Mouse (Mus musculus): ENCODE measurements at regions not wholly inside any gene's neighbourhood (a gene's known extent, or its start where the extent isn't known, plus 50 kb on each side); places are given as distances from the start of the nearest gene placed in this dataset.
A peak's percentile ranks its signal among the peaks of the same experiment; 100 is the strongest.

DNA sequence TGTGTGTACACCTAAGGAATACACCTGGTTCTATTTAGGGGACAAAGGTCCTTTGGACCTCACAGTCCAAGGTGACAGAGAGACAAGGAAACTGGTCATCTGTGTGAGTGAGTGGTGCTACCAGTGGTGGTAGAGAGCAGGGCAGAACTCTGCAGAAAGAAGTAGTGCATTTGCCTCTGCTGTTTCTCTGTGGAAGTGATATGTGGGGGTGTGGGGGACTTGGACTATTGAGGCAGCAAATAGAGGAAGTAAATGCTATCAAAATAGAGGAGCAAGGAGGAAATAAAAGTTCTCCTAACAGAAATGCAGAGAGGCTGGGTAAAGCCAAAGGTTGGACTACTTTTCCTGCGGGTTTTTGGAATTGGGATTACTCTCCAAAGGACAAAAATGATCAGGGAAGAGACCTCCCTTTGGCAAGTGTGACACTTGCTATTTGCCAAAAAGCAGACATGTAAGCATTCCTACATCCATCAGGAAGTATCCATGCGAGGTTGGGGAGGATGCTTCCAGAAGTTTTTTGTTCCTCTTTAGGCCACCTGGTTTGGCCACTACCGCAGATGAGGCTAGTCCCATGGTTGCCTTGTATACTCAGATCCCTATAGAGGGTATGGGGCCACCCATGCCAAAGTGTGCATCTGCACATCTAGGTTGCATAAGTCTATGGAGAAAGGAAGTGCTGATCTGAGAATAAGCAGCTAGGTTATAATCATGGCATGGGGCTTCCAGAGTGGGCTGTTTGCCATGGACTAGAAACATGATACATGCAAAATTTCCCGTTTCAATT is 285.0 kb upstream of the Klf4 start:
- Histone ChIP-seq H3K27me3 (ENCODE audit: control insufficient read depth, insufficient read depth, insufficient read length) (no peaks in the 10 kb centered on the region), H3K36me3 (ENCODE audit: control insufficient read depth, insufficient read depth) (no peaks in the 10 kb centered on the region), H3K4me3 (no peak overlapping the region), H3K4me2 (ENCODE audit: low read depth) (no peak overlapping the region), H3ac (ENCODE audit: control insufficient read depth, insufficient read length) (no peak overlapping the region), H3K79me2 (ENCODE audit: control insufficient read depth, insufficient read depth) (no peaks in the 10 kb centered on the region)
- TF ChIP-seq TCF12 (IDR thresholded peaks at IDR 0.05; ENCODE audit: insufficient read depth, poor library complexity, severe bottlenecking) (no peak), MYOG (IDR thresholded peaks at IDR 0.05; ENCODE audit: control insufficient read depth in 1 of 3, insufficient read depth in 1 of 3, insufficient read length in 2 of 3, low read depth in 2 of 3) (no peak), POLR2AphosphoS2 (IDR thresholded peaks at IDR 0.05; ENCODE audit: insufficient read length, low read depth) (no peak), TCF3 (IDR thresholded peaks at IDR 0.05; ENCODE audit: insufficient read length, low read depth) (no peak), USF1 (IDR thresholded peaks at IDR 0.05; ENCODE audit: low read depth) (no peak), CEBPB (IDR thresholded peaks at IDR 0.05; ENCODE audit: insufficient read depth, poor library complexity, severe bottlenecking) (no peak), MAX (IDR thresholded peaks at IDR 0.05; ENCODE audit: low read depth) (no peak), MYOD1 (IDR thresholded peaks at IDR 0.05; ENCODE audit: control insufficient read depth in 1 of 3, insufficient read length in 2 of 3, low read depth in 2 of 3) (no peak), SRF (IDR thresholded peaks at IDR 0.05; ENCODE audit: control insufficient read depth, insufficient read length, low read depth) (no peak), E2F4 (IDR thresholded peaks at IDR 0.05; ENCODE audit: insufficient read depth) (no peak), POLR2A (IDR thresholded peaks at IDR 0.05; ENCODE audit: insufficient read length, low read depth) (no peak), REST (IDR thresholded peaks at IDR 0.05; ENCODE audit: insufficient read depth, insufficient read length) (no peak)

DNA sequence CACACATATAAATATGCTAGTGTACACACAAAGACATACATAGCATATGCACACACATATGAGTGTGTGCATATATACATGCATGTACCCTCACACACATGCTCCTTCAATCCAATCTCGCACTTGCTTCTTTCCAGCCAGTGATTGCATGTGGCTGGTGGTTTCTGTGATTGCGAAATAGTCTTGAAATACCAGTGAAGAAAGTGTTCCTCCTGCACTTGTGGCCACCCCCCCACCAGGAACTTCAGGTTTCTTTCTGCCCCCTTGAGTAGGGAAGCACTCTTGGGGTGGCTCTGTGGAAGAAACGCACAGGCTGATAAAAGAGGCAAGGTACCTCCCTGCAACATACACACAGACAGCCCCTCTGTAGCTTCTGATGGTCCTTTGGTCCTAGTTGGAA is 283.6 kb upstream of the Klf4 start:
- Histone ChIP-seq H3K79me2 (ENCODE audit: control insufficient read depth, insufficient read depth) (no peaks in the 10 kb centered on the region), H3ac (ENCODE audit: control insufficient read depth, insufficient read length) (no peak overlapping the region), H3K4me2 (ENCODE audit: low read depth) (no peak overlapping the region), H3K36me3 (ENCODE audit: control insufficient read depth, insufficient read depth) (no peaks in the 10 kb centered on the region), H3K27me3 (ENCODE audit: control insufficient read depth, insufficient read depth, insufficient read length) (no peaks in the 10 kb centered on the region), H3K4me3 (no peak overlapping the region)
- TF ChIP-seq POLR2A (IDR thresholded peaks at IDR 0.05; ENCODE audit: insufficient read length, low read depth) (no peak), E2F4 (IDR thresholded peaks at IDR 0.05; ENCODE audit: insufficient read depth) (no peak), CEBPB (IDR thresholded peaks at IDR 0.05; ENCODE audit: insufficient read depth, poor library complexity, severe bottlenecking) (peak; percentile 90), TCF12 (IDR thresholded peaks at IDR 0.05; ENCODE audit: insufficient read depth, poor library complexity, severe bottlenecking) (no peak)

DNA sequence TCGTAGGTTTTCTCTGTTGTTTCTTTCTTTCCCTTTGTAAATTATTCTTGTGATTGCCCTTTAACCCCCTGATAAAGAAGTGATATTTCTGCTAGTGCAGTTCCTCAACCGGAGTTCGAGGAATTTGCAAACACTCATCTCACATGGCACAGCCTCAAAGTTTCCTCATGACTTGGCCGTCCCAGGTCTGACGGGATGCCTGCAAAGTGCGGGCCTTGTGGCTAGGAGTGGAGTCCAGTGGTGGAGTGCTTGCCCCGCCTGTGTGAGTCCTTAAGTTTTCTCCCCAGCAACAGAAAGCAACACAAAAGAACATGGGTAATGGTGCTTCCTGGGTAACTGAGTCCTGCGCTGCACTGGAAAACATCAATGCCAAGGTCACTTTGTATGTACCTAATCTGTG is 280.6 kb upstream of the Klf4 start:
- Histone ChIP-seq H3K27me3 (ENCODE audit: control insufficient read depth, insufficient read depth, insufficient read length) (no peaks in the 10 kb centered on the region), H3K79me2 (ENCODE audit: control insufficient read depth, insufficient read depth) (no peaks in the 10 kb centered on the region), H3K4me3 (no peak overlapping the region), H3ac (ENCODE audit: control insufficient read depth, insufficient read length) (no peak overlapping the region), H3K4me2 (ENCODE audit: low read depth) (no peak overlapping the region), H3K36me3 (ENCODE audit: control insufficient read depth, insufficient read depth) (no peaks in the 10 kb centered on the region)
- TF ChIP-seq REST (IDR thresholded peaks at IDR 0.05; ENCODE audit: insufficient read depth, insufficient read length), result no peak
- no peak for TF ChIP-seq SRF (IDR thresholded peaks at IDR 0.05; ENCODE audit: control insufficient read depth, insufficient read length, low read depth)
- TF ChIP-seq POLR2A (IDR thresholded peaks at IDR 0.05; ENCODE audit: insufficient read length, low read depth), result no peak
- TF ChIP-seq E2F4 (IDR thresholded peaks at IDR 0.05; ENCODE audit: insufficient read depth), result no peak
- TF ChIP-seq TCF3 (IDR thresholded peaks at IDR 0.05; ENCODE audit: insufficient read length, low read depth), result no peak
- TF ChIP-seq USF1 (IDR thresholded peaks at IDR 0.05; ENCODE audit: low read depth), result no peak
- TF ChIP-seq MAX (IDR thresholded peaks at IDR 0.05; ENCODE audit: low read depth), result no peak
- TF ChIP-seq POLR2AphosphoS2 (IDR thresholded peaks at IDR 0.05; ENCODE audit: insufficient read length, low read depth), result no peak
- TF ChIP-seq TCF12 (IDR thresholded peaks at IDR 0.05; ENCODE audit: insufficient read depth, poor library complexity, severe bottlenecking), result no peak
- TF ChIP-seq MYOG (IDR thresholded peaks at IDR 0.05; ENCODE audit: control insufficient read depth in 1 of 3, insufficient read depth in 1 of 3, insufficient read length in 2 of 3, low read depth in 2 of 3), result no peak
- no peak for TF ChIP-seq MYOD1 (IDR thresholded peaks at IDR 0.05; ENCODE audit: control insufficient read depth in 1 of 3, insufficient read length in 2 of 3, low read depth in 2 of 3)
- no peak for TF ChIP-seq CEBPB (IDR thresholded peaks at IDR 0.05; ENCODE audit: insufficient read depth, poor library complexity, severe bottlenecking)

DNA sequence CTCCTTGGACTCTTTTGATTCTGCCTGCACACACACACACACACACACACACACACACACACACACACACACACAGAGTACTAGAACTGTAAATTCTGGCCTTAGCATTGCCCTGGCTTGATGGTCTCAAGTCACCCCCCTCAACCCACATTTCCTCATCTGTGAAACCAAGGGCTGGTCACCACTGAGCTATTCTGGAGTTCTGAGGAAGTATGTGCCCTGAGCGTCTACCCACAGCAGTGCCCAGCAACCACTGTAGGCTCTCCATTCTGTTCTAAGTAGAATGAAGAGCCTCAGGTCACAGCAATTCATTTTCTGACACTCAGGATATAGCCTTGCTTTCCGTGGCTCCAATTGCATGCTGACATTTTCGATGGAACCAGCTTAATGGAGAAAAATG is 279.4 kb upstream of the Klf4 start:
- Histone ChIP-seq H3K4me2 (ENCODE audit: low read depth) (no peak overlapping the region), H3K27me3 (ENCODE audit: control insufficient read depth, insufficient read depth, insufficient read length) (no peaks in the 10 kb centered on the region), H3K36me3 (ENCODE audit: control insufficient read depth, insufficient read depth) (no peaks in the 10 kb centered on the region), H3K79me2 (ENCODE audit: control insufficient read depth, insufficient read depth) (no peaks in the 10 kb centered on the region), H3ac (ENCODE audit: control insufficient read depth, insufficient read length) (no peak overlapping the region), H3K4me3 (no peak overlapping the region)
- TF ChIP-seq USF1 (IDR thresholded peaks at IDR 0.05; ENCODE audit: low read depth), result no peak
- TF ChIP-seq MYOD1 (IDR thresholded peaks at IDR 0.05; ENCODE audit: control insufficient read depth in 1 of 3, insufficient read length in 2 of 3, low read depth in 2 of 3), result no peak
- no peak for TF ChIP-seq MYOG (IDR thresholded peaks at IDR 0.05; ENCODE audit: control insufficient read depth in 1 of 3, insufficient read depth in 1 of 3, insufficient read length in 2 of 3, low read depth in 2 of 3)
- no peak for TF ChIP-seq REST (IDR thresholded peaks at IDR 0.05; ENCODE audit: insufficient read depth, insufficient read length)
- no peak for TF ChIP-seq TCF12 (IDR thresholded peaks at IDR 0.05; ENCODE audit: insufficient read depth, poor library complexity, severe bottlenecking)
- TF ChIP-seq MAX (IDR thresholded peaks at IDR 0.05; ENCODE audit: low read depth), result no peak
- TF ChIP-seq POLR2A (IDR thresholded peaks at IDR 0.05; ENCODE audit: insufficient read length, low read depth), result no peak
- no peak for TF ChIP-seq TCF3 (IDR thresholded peaks at IDR 0.05; ENCODE audit: insufficient read length, low read depth)
- no peak for TF ChIP-seq POLR2AphosphoS2 (IDR thresholded peaks at IDR 0.05; ENCODE audit: insufficient read length, low read depth)
- TF ChIP-seq CEBPB (IDR thresholded peaks at IDR 0.05; ENCODE audit: insufficient read depth, poor library complexity, severe bottlenecking), result no peak
- no peak for TF ChIP-seq E2F4 (IDR thresholded peaks at IDR 0.05; ENCODE audit: insufficient read depth)
- TF ChIP-seq SRF (IDR thresholded peaks at IDR 0.05; ENCODE audit: control insufficient read depth, insufficient read length, low read depth), result no peak

Data from myocyte (in vitro differentiated cells).